Comparison of ENCODE assay signal across 21 mouse cellular contexts in genomic region chr7:79749511-79749910, GRCm38 (mm10). TPM values are rescaled to one million over a fixed set of nuclear protein-coding genes. Genes with fewer than 3 reads are reported as not detected.
DNase-seq lines count a peak whose midpoint lies in the region; ATAC-seq lines count a peak whose summit lies in the region.
"Had no signal": no experiment of that assay in that cellular context is flagged by ENCODE, and none has a peak within 500 bp of the region (broad histone marks: within the 10 kb centered on the region; RNA-seq: fewer than 3 reads in every experiment).

No protein-coding gene starts in this region.

- H3K4me3 ChIP-seq in hindbrain, embryonic 16.5 days (ENCODE audit: low read length): no peak overlapping the region
- H3K4me3 ChIP-seq in limb, embryonic 10.5 days: no peak overlapping the region

- no peaks in the 10 kb centered on the region for H3K36me3 ChIP-seq in hindbrain, embryonic 16.5 days (ENCODE audit: control insufficient read depth, insufficient read depth, low read length)
- no peaks in the 10 kb centered on the region for H3K36me3 ChIP-seq in limb, embryonic 10.5 days
- H3K36me3 ChIP-seq: G1E had no signal

- peak; percentile 88 for DNase-seq in fat pad, adult 2 months (ENCODE audit: extremely low read depth, low read depth, low spot score)
- DNase-seq in gonadal fat pad, adult 2 months (ENCODE audit: low read depth): peak; percentile 96
- no peak for DNase-seq in limb, embryonic 10.5 days (ENCODE audit: low spot score)
- DNase-seq: adrenal gland, adult 2 months; adrenal gland, adult 8-10 months; adrenal gland, postnatal 10 days; adrenal gland, postnatal 14 days; adrenal gland, postnatal 25 days; adrenal gland, postnatal 36 days; B cell, adult 2 months; cerebellum, adult 11 months; cerebellum, adult 11-12 months; cerebellum, adult 18-20 months had no signal

- no peaks in the 10 kb centered on the region for H3K9me3 ChIP-seq in hindbrain, embryonic 16.5 days (ENCODE audit: control insufficient read depth, low read length)
- no peaks in the 10 kb centered on the region for H3K9me3 ChIP-seq in limb, embryonic 10.5 days (replicated peaks)
- H3K9me3 ChIP-seq: G1E had no signal

- no peaks in the 10 kb centered on the region for H3K27me3 ChIP-seq in hindbrain, embryonic 16.5 days (replicated peaks; ENCODE audit: control insufficient read depth, insufficient read depth, low read length)
- H3K27me3 ChIP-seq in limb, embryonic 10.5 days (ENCODE audit: low read depth, poor library complexity, severe bottlenecking): no peaks in the 10 kb centered on the region
- H3K27me3 ChIP-seq: CH12.LX, Patski had no signal

- no peak overlapping the region for H3K27ac ChIP-seq in hindbrain, embryonic 16.5 days (ENCODE audit: low read depth, low read length)
- H3K27ac ChIP-seq in limb, embryonic 10.5 days: no peak overlapping the region

- 85% methylated on average over 6 of the region's 6 CpGs for WGBS in hindbrain, embryonic 16.5 days
- WGBS in limb, embryonic 10.5 days: 92% methylated on average over 6 of the region's 6 CpGs

- H3K9ac ChIP-seq in hindbrain, embryonic 16.5 days (ENCODE audit: low read depth, low read length): no peak overlapping the region

- H3K4me1 ChIP-seq in hindbrain, embryonic 16.5 days (ENCODE audit: control insufficient read depth, insufficient read depth, low read depth, low read length): no peaks in the 10 kb centered on the region
- no peaks in the 10 kb centered on the region for H3K4me1 ChIP-seq in limb, embryonic 10.5 days

- no peak for ATAC-seq in hindbrain, embryonic 16.5 days
- ATAC-seq: activated CD4-positive, CD25-positive, alpha-beta regulatory T cell, adult 4 months; CD4-positive, CD25-positive, alpha-beta regulatory T cell, adult 4 months; Patski had no signal

- H3K4me2 ChIP-seq in hindbrain, embryonic 16.5 days (ENCODE audit: low read length): no peak overlapping the region

RNA-seq across cellular contexts. Expression of gene Wdr93, which starts 6.5 kb away (rescaled TPM):
- polyA plus RNA-seq in gonadal fat pad, adult 2 months (2012; rRNA removed): 3.9 and 6.7 TPM in 2 replicates
- polyA plus RNA-seq in hindbrain, embryonic 16.5 days (2015; fragmentation: Nextera tagmentation; extraction: Ambion mirVana): 0.51 and 0.52 TPM in 2 replicates
- 0.19 and 0.35 TPM in 2 replicates for polyA plus RNA-seq in limb, embryonic 10.5 days (2016; fragmentation: Nextera tagmentation; extraction: Ambion mirVana)

RNA-seq across cellular contexts. Expression of gene Pex11a, which starts 6.6 kb away (rescaled TPM):
- polyA plus RNA-seq in gonadal fat pad, adult 2 months (2012; rRNA removed): 34.3 and 44.7 TPM in 2 replicates
- polyA plus RNA-seq in hindbrain, embryonic 16.5 days (2015; fragmentation: Nextera tagmentation; extraction: Ambion mirVana): 13.2 and 13.6 TPM in 2 replicates
- 6.6 and 11.3 TPM in 2 replicates for polyA plus RNA-seq in limb, embryonic 10.5 days (2016; fragmentation: Nextera tagmentation; extraction: Ambion mirVana)

RNA-seq across cellular contexts. Expression of gene Plin1, which starts 16.8 kb away (rescaled TPM):
- 1,005 and 1,059 TPM in 2 replicates for polyA plus RNA-seq in gonadal fat pad, adult 2 months (2012; rRNA removed)
- polyA plus RNA-seq in hindbrain, embryonic 16.5 days (2015; fragmentation: Nextera tagmentation; extraction: Ambion mirVana): 0.19 and 0.46 TPM in 2 replicates
- polyA plus RNA-seq in limb, embryonic 10.5 days (2016; fragmentation: Nextera tagmentation; extraction: Ambion mirVana): not detected in 2 replicates
- polyA plus RNA-seq: activated CD4-positive, CD25-positive, alpha-beta regulatory T cell, adult 4 months; C2C12; CD4-positive, CD25-positive, alpha-beta regulatory T cell, adult 4 months; G1E had no signal

RNA-seq across cellular contexts. Expression of gene Kif7, which starts 34.0 kb away (rescaled TPM):
- polyA plus RNA-seq in gonadal fat pad, adult 2 months (2012; rRNA removed): 2.5 and 3.3 TPM in 2 replicates
- 1.6 and 1.7 TPM in 2 replicates for polyA plus RNA-seq in hindbrain, embryonic 16.5 days (2015; fragmentation: Nextera tagmentation; extraction: Ambion mirVana)
- 7.2 and 8.5 TPM in 2 replicates for polyA plus RNA-seq in limb, embryonic 10.5 days (2016; fragmentation: Nextera tagmentation; extraction: Ambion mirVana)

RNA-seq across cellular contexts. Expression of gene Mesp1, which starts 44.1 kb away (rescaled TPM):
- 0.55 and 1.4 TPM in 2 replicates for polyA plus RNA-seq in gonadal fat pad, adult 2 months (2012; rRNA removed)
- 0.29 and 0.44 TPM in 2 replicates for polyA plus RNA-seq in hindbrain, embryonic 16.5 days (2015; fragmentation: Nextera tagmentation; extraction: Ambion mirVana)
- not detected in 2 replicates for polyA plus RNA-seq in limb, embryonic 10.5 days (2016; fragmentation: Nextera tagmentation; extraction: Ambion mirVana)
- polyA plus RNA-seq: activated CD4-positive, CD25-positive, alpha-beta regulatory T cell, adult 4 months; adrenal gland, adult 2 months; brain, embryonic 14.5 days; CD4-positive, CD25-positive, alpha-beta regulatory T cell, adult 4 months; G1E; Patski had no signal

Comparison
In these comparisons a context has a peak if more than half of its experiments do, and no peak if none do; other contexts are left out.
1. RNA of gene Plin1, which starts 16.8 kb away (polyA plus RNA-seq): 1,005 to 1,059 TPM in gonadal fat pad, adult 2 months; 0.19 to 0.46 TPM in hindbrain, embryonic 16.5 days and not detected in limb, embryonic 10.5 days; every median in the first group is over 100 times any median in the second.